Mouse (Mus musculus) forebrain, embryonic 16.5 days (tissue): ENCODE measurements at regions not wholly inside any gene's neighbourhood (a gene's known extent, or its start where the extent isn't known, plus 50 kb on each side); places are given as distances from the start of the nearest gene placed in this dataset.
A peak's percentile ranks its signal among the peaks of the same experiment; 100 is the strongest.
"Not testable (repeated sequence)": the region's sequence is repeated elsewhere in the genome, so short reads cannot be mapped to it uniquely, and the experiment has no call there.

Experiments
- ATAC-seq: fragments of 200-750 bp; cut with Nextera tagmentation; 2 replicates; pipeline ENCODE4 v1.8.0; 2017; ENCODE audit warnings: mild to moderate bottlenecking, moderate library complexity
- H3K27ac ChIP-seq: fragments of 300-500 bp; sonication (generic); 2 replicates; pipeline ENCODE4 v1.5.1; 2014; ENCODE audit warnings: low read length, control low read depth
- H3K27me3 ChIP-seq: fragments of 300-500 bp; sonication (generic); replicated peaks from 2 replicates; pipeline ENCODE4 v1.6.1; 2014; ENCODE audit warnings: low read length; ENCODE audit not compliant: control insufficient read depth, insufficient read depth
- H3K36me3 ChIP-seq: fragments of 300-500 bp; sonication (generic); 2 replicates; pipeline ENCODE4 v1.6.1; 2014; ENCODE audit not compliant: control insufficient read depth, insufficient read depth
- H3K4me1 ChIP-seq: fragments of 300-500 bp; sonication (generic); replicated peaks from 2 replicates; pipeline ENCODE4 v1.6.1; 2014; ENCODE audit warnings: low read length; ENCODE audit not compliant: control insufficient read depth, insufficient read depth
- H3K4me2 ChIP-seq: fragments of 300-500 bp; sonication (generic); 2 replicates; pipeline ENCODE4 v1.6.1; 2014; ENCODE audit warnings: mild to moderate bottlenecking, low read length, control low read depth
- H3K4me3 ChIP-seq: fragments of 300-500 bp; sonication (generic); replicated peaks from 2 replicates; pipeline ENCODE4 v1.5.1; 2014; ENCODE audit warnings: mild to moderate bottlenecking, low read length, control low read depth
- H3K9ac ChIP-seq: fragments of 300-500 bp; sonication (generic); replicated peaks from 2 replicates; pipeline ENCODE4 v1.6.1; 2014; ENCODE audit warnings: low read depth, low read length, control low read depth
- H3K9me3 ChIP-seq: fragments of 300-500 bp; sonication (generic); 2 replicates; pipeline ENCODE4 v1.6.1; 2016; ENCODE audit warnings: low read length; ENCODE audit not compliant: control insufficient read depth
- WGBS: fragments of 180-500 bp; shearing (Covaris S2); extraction: QIAGEN DNeasy Blood & Tissue Kit; methylation state at CpG from one replicate; pipeline ENCODE4 v1.1.7; 2014; 5-methylcytosine and 5-hydroxymethylcytosine counted together

GRCm38 (mm10) chr9:9500345-9500744 lies 261.4 kb upstream of the Arhgap42 start:
- no peak for ATAC-seq
- Histone ChIP-seq H3K27me3 (no peaks in the 10 kb centered on the region), H3K9ac (no peak overlapping the region), H3K27ac (no peak overlapping the region), H3K4me2 (no peak overlapping the region), H3K36me3 (no peaks in the 10 kb centered on the region), H3K9me3 (no peaks in the 10 kb centered on the region), H3K4me1 (no peaks in the 10 kb centered on the region), H3K4me3 (no peak overlapping the region)
- 85% methylated on average over 2 of the region's 2 CpGs for WGBS

GRCm38 (mm10) chr9:9493594-9494182 lies 254.8 kb upstream of the Arhgap42 start:
- H3K9ac ChIP-seq = no peak overlapping the region
- H3K4me3 ChIP-seq = no peak overlapping the region
- no peaks in the 10 kb centered on the region for H3K27me3 ChIP-seq
- WGBS = 52% methylated on average over 3 of the region's 3 CpGs
- no peak for ATAC-seq
- no peak overlapping the region for H3K4me2 ChIP-seq
- H3K9me3 ChIP-seq = no peaks in the 10 kb centered on the region
- H3K36me3 ChIP-seq = no peaks in the 10 kb centered on the region
- no peaks in the 10 kb centered on the region for H3K4me1 ChIP-seq
- no peak overlapping the region for H3K27ac ChIP-seq

DNA sequence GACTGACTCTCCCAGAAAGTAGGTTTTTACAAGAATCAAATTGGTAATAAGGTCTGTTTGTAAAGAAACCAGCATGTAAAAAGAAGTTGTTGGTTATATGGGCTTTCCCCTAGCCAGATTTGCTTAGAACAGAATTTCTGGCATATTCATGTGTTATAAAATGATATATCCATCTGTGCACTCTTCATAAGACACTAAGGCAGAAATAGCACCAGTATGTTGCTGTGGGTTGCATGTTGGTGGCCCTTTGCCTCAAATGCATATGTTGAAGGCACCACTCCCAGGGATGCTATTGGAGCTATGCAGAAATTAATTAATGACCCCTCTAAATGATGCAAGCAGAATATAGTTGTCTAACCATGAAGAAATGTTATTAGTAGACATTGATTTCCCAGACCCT lies 238.2 kb upstream of the Arhgap42 start:
- Histone ChIP-seq H3K36me3 (no peaks in the 10 kb centered on the region), H3K27ac (no peak overlapping the region; the same call in 1 of the 2 replicates), H3K4me3 (no peak overlapping the region), H3K9ac (no peak overlapping the region), H3K4me1 (peaks cover 15% of the 10 kb centered on the region), H3K4me2 (no peak overlapping the region), H3K9me3 (no peaks in the 10 kb centered on the region), H3K27me3 (no peaks in the 10 kb centered on the region)
- peak; percentile 72 for ATAC-seq

GRCm38 (mm10) chr9:9475009-9475744 lies 236.3 kb upstream of the Arhgap42 start:
- no peaks in the 10 kb centered on the region for H3K9me3 ChIP-seq
- 18% methylated on average over 8 of the region's 8 CpGs for whole genome bisulfite sequencing
- H3K4me1 ChIP-seq = peaks cover 15% of the 10 kb centered on the region
- ATAC-seq = peak; percentile 85
- no peak overlapping the region for H3K4me2 ChIP-seq
- H3K9ac ChIP-seq = no peak overlapping the region
- H3K27me3 ChIP-seq = no peaks in the 10 kb centered on the region
- no peak overlapping the region for H3K4me3 ChIP-seq
- H3K27ac ChIP-seq = no peak overlapping the region
- H3K36me3 ChIP-seq = no peaks in the 10 kb centered on the region

- no peaks in the 10 kb centered on the region for H3K27me3 ChIP-seq
- 93% methylated on average over 1 of the region's 1 CpGs for WGBS
- H3K4me1 ChIP-seq = no peaks in the 10 kb centered on the region
- H3K9me3 ChIP-seq = no peaks in the 10 kb centered on the region
- no peak overlapping the region for H3K4me3 ChIP-seq
- H3K9ac ChIP-seq = no peak overlapping the region
- H3K4me2 ChIP-seq = no peak overlapping the region
- H3K27ac ChIP-seq = no peak overlapping the region
- ATAC-seq = no peak
- H3K36me3 ChIP-seq = no peaks in the 10 kb centered on the region
Observed at GRCm38 (mm10) chr9:9444213-9444612, 205.3 kb upstream of the Arhgap42 start.

DNA sequence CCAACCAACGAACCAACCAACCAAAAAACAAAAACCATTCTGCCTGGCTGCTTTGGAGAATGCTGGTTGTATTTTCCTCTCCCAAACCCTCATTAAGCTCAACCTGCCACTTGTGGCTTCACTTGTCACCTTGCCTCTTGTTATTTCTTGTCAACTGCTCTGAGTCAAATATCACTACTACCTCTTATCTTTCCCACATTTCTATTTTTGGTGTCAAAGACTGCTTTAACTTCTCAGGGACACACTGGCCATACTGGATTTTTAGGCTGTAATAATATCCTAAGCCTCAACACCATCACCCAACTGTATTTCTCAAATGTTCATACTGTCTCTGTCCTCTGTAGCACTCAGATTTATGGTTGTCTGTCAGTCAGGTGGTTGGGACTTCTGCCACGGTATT lies 181.4 kb upstream of the Arhgap42 start:
- Histone ChIP-seq H3K4me2 (no peak overlapping the region), H3K9me3 (no peaks in the 10 kb centered on the region), H3K4me3 (no peak overlapping the region), H3K27ac (no peak overlapping the region), H3K4me1 (no peaks in the 10 kb centered on the region), H3K9ac (no peak overlapping the region), H3K36me3 (no peaks in the 10 kb centered on the region), H3K27me3 (no peaks in the 10 kb centered on the region)
- 94% methylated on average over 2 of the region's 2 CpGs for WGBS
- no peak for ATAC-seq

DNA sequence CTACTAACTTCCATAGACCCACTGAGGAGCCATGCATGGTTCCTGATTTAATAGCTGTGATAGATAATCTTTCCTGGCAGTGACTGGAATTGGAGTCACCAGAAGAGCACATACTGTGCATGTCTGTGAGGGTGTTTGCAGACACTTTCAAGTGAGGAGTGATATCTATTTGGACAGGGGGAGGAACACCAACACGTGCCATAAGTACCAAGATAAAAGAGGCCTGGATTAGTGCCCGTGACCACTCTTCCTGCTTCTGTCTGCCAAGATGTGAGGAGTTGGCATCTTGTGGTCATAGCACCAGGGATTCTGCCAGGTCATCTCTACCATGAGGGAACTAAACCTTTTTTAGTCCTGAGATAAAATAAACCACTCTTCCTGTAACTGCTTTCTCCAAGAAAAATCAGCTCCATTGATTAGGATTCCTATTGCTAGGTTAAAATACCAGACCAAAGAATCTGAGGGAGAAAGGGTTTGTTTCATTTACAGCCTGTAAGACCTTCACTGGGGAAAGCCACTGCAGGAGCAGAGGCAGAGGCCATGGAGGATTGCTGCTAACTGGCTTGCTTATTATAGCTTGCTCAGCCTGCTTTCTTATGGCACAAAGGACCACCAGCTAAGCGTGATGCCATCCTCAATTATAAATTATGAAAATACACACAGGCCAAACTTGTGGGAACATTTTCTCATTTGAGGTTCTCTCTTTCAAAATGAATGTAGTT lies 173.7 kb upstream of the Arhgap42 start:
- no peak overlapping the region for H3K9ac ChIP-seq
- H3K9me3 ChIP-seq = no peaks in the 10 kb centered on the region
- no peak for ATAC-seq
- H3K4me1 ChIP-seq = no peaks in the 10 kb centered on the region
- 61% methylated on average over 3 of the region's 3 CpGs for WGBS
- no peaks in the 10 kb centered on the region for H3K36me3 ChIP-seq
- no peak overlapping the region for H3K27ac ChIP-seq
- no peaks in the 10 kb centered on the region for H3K27me3 ChIP-seq
- no peak overlapping the region for H3K4me3 ChIP-seq
- H3K4me2 ChIP-seq = no peak overlapping the region

DNA sequence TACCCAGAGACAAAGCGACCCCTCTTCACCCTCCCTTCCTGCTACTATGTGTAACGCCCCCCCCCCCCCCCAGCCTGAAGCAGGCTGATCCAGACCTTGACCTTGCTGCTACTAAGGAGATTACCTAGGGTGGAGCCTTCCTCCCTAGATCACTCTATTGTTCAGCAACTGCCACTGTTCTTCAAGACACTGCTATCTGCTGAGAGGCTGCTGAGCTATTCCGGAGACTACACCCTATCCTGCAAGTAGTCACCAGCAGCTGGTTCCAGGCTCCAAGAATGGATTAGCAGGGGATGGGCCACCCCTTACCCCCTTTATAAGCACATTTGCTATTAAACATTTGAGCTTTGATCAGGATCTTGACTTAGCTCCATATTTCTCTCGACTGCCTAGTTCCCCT lies 155.3 kb upstream of the Arhgap42 start:
- H3K27me3 ChIP-seq, H3K9ac ChIP-seq, H3K4me3 ChIP-seq, H3K36me3 ChIP-seq, H3K4me1 ChIP-seq, H3K4me2 ChIP-seq, H3K9me3 ChIP-seq, ATAC-seq, H3K27ac ChIP-seq: not testable (repeated sequence)
- WGBS = 91% methylated on average over 3 of the region's 4 CpGs

GRCm38 (mm10) chr9:9376650-9377189 lies 137.8 kb upstream of the Arhgap42 start:
- Histone ChIP-seq H3K27me3 (no peaks in the 10 kb centered on the region), H3K27ac (no peak overlapping the region), H3K36me3 (no peaks in the 10 kb centered on the region), H3K4me2 (no peak overlapping the region), H3K9me3 (no peaks in the 10 kb centered on the region), H3K4me3 (no peak overlapping the region), H3K9ac (no peak overlapping the region), H3K4me1 (no peaks in the 10 kb centered on the region)
- WGBS = 77% methylated on average over 2 of the region's 2 CpGs
- peak; percentile 45 for ATAC-seq
